Comparison of ENCODE assay signal across 8 mouse cellular contexts in the genomic region with DNA sequence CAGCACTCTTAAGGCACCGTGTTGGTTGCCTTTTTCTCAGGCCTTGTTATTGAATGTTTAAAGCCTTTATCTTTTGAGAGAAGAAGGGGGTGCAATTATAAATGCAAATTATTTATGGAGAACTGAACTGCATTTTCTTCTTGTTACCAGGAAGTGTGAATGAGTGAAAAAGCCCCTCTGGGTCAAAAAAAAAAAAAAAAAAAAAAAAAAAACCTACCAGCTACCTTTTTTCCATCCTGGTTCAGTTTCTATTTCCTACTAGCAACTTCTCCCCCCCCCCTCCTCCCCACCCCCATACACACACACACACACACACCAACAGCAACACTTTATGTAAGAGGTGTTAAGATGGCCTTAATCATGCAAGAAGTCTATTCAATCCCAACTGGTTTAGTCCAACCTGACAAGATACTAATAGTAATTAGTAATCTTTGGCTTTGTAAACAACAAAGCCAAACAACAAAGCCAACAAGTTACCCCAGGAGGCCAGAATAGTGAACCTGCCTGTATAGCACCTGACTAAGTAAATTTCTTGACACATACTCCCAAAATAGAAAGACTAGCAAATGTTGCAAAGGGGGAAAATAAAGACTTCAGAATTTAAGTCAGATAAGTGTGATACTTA. TPM values are rescaled to one million over a fixed set of nuclear protein-coding genes. Genes with fewer than 3 reads are reported as not detected.
DNase-seq lines count a peak whose midpoint lies in the region; ATAC-seq and TF ChIP-seq lines count a peak whose summit lies in the region.

No protein-coding gene starts in this region.

- intact Hi-C loops in left cerebral cortex, adult 2 months (cut with DNase I), result loop anchor here (5.0 kb wide), 1 partner anchor 949 kb away; a partner anchor contains a TSS

- H3K4me3 ChIP-seq in left cerebral cortex, adult 2 months, result peak overlapping the region; percentile 83
- H3K4me3 ChIP-seq in cortical plate, adult 2 months (ENCODE audit: insufficient read depth, low read length), result peak overlapping the region; percentile 88
- peak overlapping the region; percentile 98 for H3K4me3 ChIP-seq in intestine, embryonic 16.5 days (ENCODE audit: low read length)
- peak overlapping the region; percentile 92 for H3K4me3 ChIP-seq in olfactory bulb, adult 2 months (ENCODE audit: insufficient read depth, low read depth, low read length)

- DNase-seq in left cerebral cortex, adult 2 months (ENCODE audit: extremely low spot score in 1 of 2, low spot score in 2 of 2), result no peak
- DNase-seq in left cerebral cortex, adult 18-20 months (ENCODE audit: low spot score in 2 of 2), result no peak
- DNase-seq in MN1 (ENCODE audit: low spot score), result no peak
- DNase-seq in left cerebral cortex, adult 8-10 months (ENCODE audit: low spot score in 2 of 2), result no peak
- DNase-seq in layer of hippocampus, adult 8-10 months (ENCODE audit: low spot score in 2 of 2), result no peak

- no peaks in the 10 kb centered on the region for H3K9me3 ChIP-seq in intestine, embryonic 16.5 days (ENCODE audit: control insufficient read depth, low read length)

- no peak for TF ChIP-seq CTCF in left cerebral cortex, adult 2 months (IDR thresholded peaks at IDR 0.05)
- TF ChIP-seq CTCF in cortical plate, adult 2 months (IDR thresholded peaks at IDR 0.05; ENCODE audit: extremely low read depth, insufficient read depth, low read length), result no peak
- TF ChIP-seq CTCF in olfactory bulb, adult 2 months (IDR thresholded peaks at IDR 0.05; ENCODE audit: insufficient read depth, low read depth, low read length), result no peak

- no peak for TF ChIP-seq POLR2A in cortical plate, adult 2 months (IDR thresholded peaks at IDR 0.05; ENCODE audit: extremely low read depth, insufficient read depth, low read length)
- no peak for TF ChIP-seq POLR2A in olfactory bulb, adult 2 months (IDR thresholded peaks at IDR 0.05; ENCODE audit: insufficient read depth, low read depth, low read length)

- 0% methylated on average over 1 of the region's 1 CpGs for WGBS in intestine, embryonic 16.5 days
- WGBS in olfactory bulb, adult 2 months, result 0% methylated on average over 1 of the region's 1 CpGs

- H3K27ac ChIP-seq in left cerebral cortex, adult 2 months, result peak overlapping the region; percentile 91
- H3K27ac ChIP-seq in cortical plate, adult 2 months (ENCODE audit: insufficient read depth, low read length), result peak overlapping the region; percentile 77; the same call in 1 of the 2 replicates
- H3K27ac ChIP-seq in intestine, embryonic 16.5 days (ENCODE audit: low read length), result peak overlapping the region; percentile 99
- H3K27ac ChIP-seq in olfactory bulb, adult 2 months (ENCODE audit: insufficient read depth, low read depth, low read length), result peak overlapping the region; percentile 87

- H3K4me2 ChIP-seq in intestine, embryonic 16.5 days (ENCODE audit: low read depth, low read length), result peak overlapping the region; percentile 51

- H3K4me1 ChIP-seq in cortical plate, adult 2 months (ENCODE audit: control insufficient read depth, insufficient read depth, low read length), result no peaks in the 10 kb centered on the region
- H3K4me1 ChIP-seq in intestine, embryonic 16.5 days (ENCODE audit: control insufficient read depth, insufficient read depth, low read length), result peaks cover 12% of the 10 kb centered on the region
- no peaks in the 10 kb centered on the region for H3K4me1 ChIP-seq in olfactory bulb, adult 2 months (ENCODE audit: control insufficient read depth, insufficient read depth, low read length)

- peak overlapping the region; percentile 64 for H3K9ac ChIP-seq in intestine, embryonic 16.5 days (ENCODE audit: low read depth, low read length)

- no peaks in the 10 kb centered on the region for H3K27me3 ChIP-seq in intestine, embryonic 16.5 days (replicated peaks; ENCODE audit: control insufficient read depth, insufficient read depth, low read length)

- ATAC-seq in intestine, embryonic 16.5 days, result no peak

- H3K36me3 ChIP-seq in intestine, embryonic 16.5 days (ENCODE audit: control insufficient read depth, insufficient read depth, low read length), result no peaks in the 10 kb centered on the region

RNA-seq across cellular contexts. Expression of a gene that starts 0.5 kb away (rescaled TPM):
- total RNA-seq in left cerebral cortex, adult 2 months (2021), result 10 to 100 TPM; 73.4 to 78.3 TPM
- total RNA-seq in left cerebral cortex, adult 18-20 months (2021), result 10 to 100 TPM; 66.8 to 69.1 TPM
- polyA plus RNA-seq in cortical plate, adult 2 months (2012; rRNA removed), result 14.0 and 14.8 TPM in 2 replicates
- 13.0 and 13.3 TPM in 2 replicates for polyA plus RNA-seq in intestine, embryonic 16.5 days (2015; fragmentation: Nextera tagmentation; extraction: Ambion mirVana)
- not detected in 2 replicates for polyA plus RNA-seq in olfactory bulb, adult 2 months (2012; ENCODE audit: insufficient read depth, insufficient read length, low replicate concordance, missing spikeins)
- total RNA-seq in left cerebral cortex, adult 8-10 months (2022), result 10 to 100 TPM; 69.8 to 80.3 (median 75.0) TPM
- 10 to 100 TPM; 66.6 to 87.0 (median 76.1) TPM for total RNA-seq in layer of hippocampus, adult 8-10 months (2022)

RNA-seq across cellular contexts. Expression of a gene that starts 45.8 kb away (rescaled TPM):
- 10 to 100 TPM; 14.1 to 15.1 TPM for total RNA-seq in left cerebral cortex, adult 2 months (2021)
- total RNA-seq in left cerebral cortex, adult 18-20 months (2021), result 10 to 100 TPM; 14.4 TPM
- 9.0 and 9.1 TPM in 2 replicates for polyA plus RNA-seq in cortical plate, adult 2 months (2012; rRNA removed)
- 25.6 and 26.3 TPM in 2 replicates for polyA plus RNA-seq in intestine, embryonic 16.5 days (2015; fragmentation: Nextera tagmentation; extraction: Ambion mirVana)
- polyA plus RNA-seq in olfactory bulb, adult 2 months (2012; ENCODE audit: insufficient read depth, insufficient read length, low replicate concordance, missing spikeins), result not detected in 2 replicates
- 10 to 100 TPM; 13.4 to 16.1 (median 15.8) TPM for total RNA-seq in left cerebral cortex, adult 8-10 months (2022)
- total RNA-seq in layer of hippocampus, adult 8-10 months (2022), result 10 to 100 TPM; 15.4 to 20.7 (median 17.2) TPM
